Mouse (Mus musculus) hindbrain, embryonic 16.5 days (tissue): ENCODE data around the gene Gjc3. TPM values are rescaled to one million over a fixed set of nuclear protein-coding genes. Genes with fewer than 3 reads are reported as not detected.

Source experiments
- ATAC-seq: fragments of 200-750 bp; cut with Nextera tagmentation; 2 replicates; pipeline ENCODE4 v1.8.0; 2017; ENCODE audit warnings: moderate TSS enrichment, moderate library complexity
- H3K27ac ChIP-seq: fragments of 300-500 bp; sonication (generic); 2 replicates; pipeline ENCODE4 v1.5.1; 2014; ENCODE audit warnings: low read depth, mild to moderate bottlenecking, control low read depth, low read length, moderate library complexity
- H3K27me3 ChIP-seq: fragments of 300-500 bp; sonication (generic); replicated peaks from 2 replicates; pipeline ENCODE4 v1.6.1; 2014; ENCODE audit warnings: low read length; ENCODE audit not compliant: control insufficient read depth, insufficient read depth
- H3K36me3 ChIP-seq: fragments of 300-500 bp; sonication (generic); 2 replicates; pipeline ENCODE4 v1.6.1; 2014; ENCODE audit warnings: mild to moderate bottlenecking, low read length, moderate library complexity, mixed read lengths; ENCODE audit not compliant: control insufficient read depth, insufficient read depth
- H3K4me1 ChIP-seq: fragments of 300-500 bp; sonication (generic); 2 replicates; pipeline ENCODE4 v1.6.1; 2014; ENCODE audit warnings: low read depth, low read length; ENCODE audit not compliant: control insufficient read depth, insufficient read depth
- H3K4me2 ChIP-seq: fragments of 300-500 bp; sonication (generic); 2 replicates; pipeline ENCODE4 v1.6.1; 2014; ENCODE audit warnings: mild to moderate bottlenecking, low read length, control low read depth, moderate library complexity
- H3K4me3 ChIP-seq: fragments of 300-500 bp; sonication (generic); 2 replicates; pipeline ENCODE4 v1.5.1; 2014; ENCODE audit warnings: mild to moderate bottlenecking, low read length, control low read depth, moderate library complexity
- H3K9ac ChIP-seq: fragments of 300-500 bp; sonication (generic); 2 replicates; pipeline ENCODE4 v1.6.1; 2014; ENCODE audit warnings: low read depth, mild to moderate bottlenecking, control low read depth, low read length, moderate library complexity
- H3K9me3 ChIP-seq: fragments of 300-500 bp; sonication (generic); 2 replicates; pipeline ENCODE4 v1.6.1; 2014; ENCODE audit warnings: mild to moderate bottlenecking, low read length, moderate library complexity; ENCODE audit not compliant: control insufficient read depth
- WGBS: fragments of 180-500 bp; shearing (Covaris S2); extraction: QIAGEN DNeasy Blood & Tissue Kit; methylation state at CpG from one replicate; pipeline ENCODE4 v1.1.7; 2014; 5-methylcytosine and 5-hydroxymethylcytosine counted together
- polyA plus RNA-seq: library from polyadenylated mRNA; unstranded; fragments of >200 nt; fragmentation: Nextera tagmentation; extraction: Ambion mirVana; gene quantifications from 2 replicates; pipeline ENCODE4 v1.2.1, GENCODE M21; 2015

Gene Gjc3
- polyA plus RNA-seq, 1 experiment from 2014 or later = 1.9 TPM

DNA sequence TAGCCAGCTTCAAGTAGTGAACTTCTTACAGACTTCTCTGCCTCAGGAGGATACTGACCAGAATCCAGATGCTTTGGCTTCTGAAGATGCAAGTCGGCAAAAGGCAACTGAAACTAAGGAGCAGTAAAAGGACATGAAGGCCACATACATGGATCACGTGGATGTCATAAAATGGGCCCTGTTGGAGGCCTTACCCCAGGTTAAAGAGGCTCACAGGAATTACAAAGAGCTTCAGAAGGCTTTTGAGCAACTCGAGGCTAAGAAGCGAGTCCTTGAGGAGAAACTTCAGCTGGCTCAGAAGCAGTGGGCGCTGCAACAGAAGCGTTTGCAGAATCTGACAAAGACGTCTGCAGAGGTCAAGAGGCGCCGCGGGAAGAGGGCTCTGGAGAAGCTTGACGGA, 34.5 kb downstream of the Gjc3 start:
- Histone ChIP-seq H3K36me3 (no peaks in the 10 kb centered on the region), H3K27me3 (no peaks in the 10 kb centered on the region), H3K4me3 (no peak overlapping the region), H3K27ac (no peak overlapping the region), H3K4me1 (no peaks in the 10 kb centered on the region), H3K9me3 (no peaks in the 10 kb centered on the region), H3K9ac (no peak overlapping the region), H3K4me2 (no peak overlapping the region)
- 79% methylated on average over 11 of the region's 11 CpGs for WGBS
- no peak for ATAC-seq

DNA sequence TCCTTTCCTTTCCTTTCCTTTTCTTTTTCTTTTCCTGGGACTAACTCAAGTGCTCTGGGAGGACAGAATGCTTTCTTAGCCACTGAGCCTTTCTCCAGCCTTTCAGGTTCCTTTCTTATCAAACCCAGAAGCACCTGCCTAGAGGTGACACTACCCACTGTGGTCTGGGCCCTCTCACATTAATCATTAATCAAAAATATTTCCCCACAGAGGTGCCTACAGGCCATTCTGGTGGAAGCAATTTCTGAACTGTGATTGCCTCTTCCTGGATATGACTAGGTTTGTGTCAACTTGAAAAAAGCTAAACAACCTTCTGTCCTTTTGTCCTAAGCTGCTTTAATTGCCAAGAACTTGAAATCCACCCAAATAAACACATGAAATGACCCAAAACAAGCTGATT, 40.7 kb downstream of the Gjc3 start:
- Histone ChIP-seq H3K27me3 (no peaks in the 10 kb centered on the region), H3K27ac (no peak overlapping the region), H3K36me3 (no peaks in the 10 kb centered on the region), H3K4me3 (no peak overlapping the region), H3K9me3 (no peaks in the 10 kb centered on the region), H3K4me1 (no peaks in the 10 kb centered on the region), H3K4me2 (no peak overlapping the region), H3K9ac (no peak overlapping the region)
- ATAC-seq = no peak

DNA sequence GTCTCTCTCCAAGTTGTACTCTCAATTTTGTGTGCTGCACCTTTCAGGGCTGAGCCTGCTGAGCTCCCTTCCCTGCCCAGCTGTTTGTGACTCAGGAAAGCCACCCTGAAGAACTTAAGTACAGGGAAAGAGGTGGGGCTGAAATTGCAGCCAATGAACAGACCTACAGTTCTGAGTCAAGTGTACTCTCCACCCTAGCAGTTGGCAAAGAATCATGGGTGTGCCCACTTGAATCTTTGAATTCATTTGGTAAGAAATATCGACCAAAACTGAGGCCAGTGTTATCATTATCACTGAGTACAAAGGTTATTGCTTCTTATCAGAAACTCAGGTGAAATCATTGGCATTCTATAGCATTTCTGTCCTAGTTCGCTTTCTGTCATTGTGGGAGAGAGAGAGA, 41.4 kb downstream of the Gjc3 start, which contains the start of gene Cyp3a13:
Gene Cyp3a13 (minus strand): TSS at position 88 of the 400 bp plus-strand sequence.
- H3K9ac ChIP-seq = no peak within 1 kb of the TSS
- ATAC-seq = no peak
- no peak within 1 kb of the TSS for H3K4me2 ChIP-seq
- H3K4me1 ChIP-seq = no peaks in the 10 kb centered on the region
- no peaks in the 10 kb centered on the region for H3K27me3 ChIP-seq
- H3K36me3 ChIP-seq = no peaks in the 10 kb centered on the region
- 68% methylated on average over 2 of the region's 2 CpGs for WGBS
- H3K4me3 ChIP-seq = no peak within 1 kb of the TSS
- no peaks in the 10 kb centered on the region for H3K9me3 ChIP-seq
- no peak within 1 kb of the TSS for H3K27ac ChIP-seq

DNA sequence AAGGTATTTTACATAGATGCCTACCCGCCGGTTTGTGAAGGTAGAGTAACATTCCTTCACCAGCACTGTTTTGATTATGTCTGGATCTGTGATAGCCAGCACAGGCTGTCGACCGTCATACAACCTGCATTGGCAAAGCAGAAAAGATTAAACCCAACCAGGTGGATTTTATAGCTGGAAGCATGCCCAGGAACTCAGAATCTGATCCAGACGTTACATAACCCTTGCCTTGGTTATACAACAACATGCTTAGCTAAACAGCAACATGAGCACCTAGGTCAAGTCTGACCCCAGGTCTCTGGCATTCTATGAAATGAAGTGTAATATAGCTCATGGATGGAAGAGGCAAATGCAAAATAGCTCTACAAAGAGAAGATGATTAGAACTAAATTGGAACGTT, 47.3 kb downstream of the Gjc3 start:
- Histone ChIP-seq H3K4me1 (no peaks in the 10 kb centered on the region), H3K4me3 (no peak overlapping the region), H3K27me3 (no peaks in the 10 kb centered on the region), H3K27ac (no peak overlapping the region), H3K36me3 (no peaks in the 10 kb centered on the region), H3K9ac (no peak overlapping the region), H3K4me2 (no peak overlapping the region), H3K9me3 (no peaks in the 10 kb centered on the region)
- WGBS = 80% methylated on average over 6 of the region's 6 CpGs
- no peak for ATAC-seq

DNA sequence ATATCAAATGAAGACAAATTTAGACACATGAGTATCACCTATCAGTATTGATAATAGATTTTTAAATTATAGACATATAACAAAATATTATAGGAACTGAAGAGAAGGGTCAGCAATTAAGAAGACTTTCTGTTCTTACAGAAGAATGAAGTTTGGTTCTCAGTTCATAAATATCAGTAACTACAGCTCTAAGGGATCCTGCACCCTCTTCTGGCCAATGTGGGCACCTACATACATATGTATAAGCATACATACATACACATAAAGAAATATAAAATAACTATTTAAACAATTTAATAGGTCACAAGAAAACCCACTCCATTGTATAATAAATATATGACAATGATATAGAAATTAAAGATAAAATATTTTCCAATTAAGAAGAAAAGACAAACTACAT, 48.4 kb downstream of the Gjc3 start:
- Histone ChIP-seq H3K9me3 (no peaks in the 10 kb centered on the region), H3K4me2 (no peak overlapping the region), H3K27ac (no peak overlapping the region), H3K4me3 (no peak overlapping the region), H3K9ac (no peak overlapping the region), H3K27me3 (no peaks in the 10 kb centered on the region), H3K36me3 (no peaks in the 10 kb centered on the region), H3K4me1 (no peaks in the 10 kb centered on the region)
- no peak for ATAC-seq

DNA sequence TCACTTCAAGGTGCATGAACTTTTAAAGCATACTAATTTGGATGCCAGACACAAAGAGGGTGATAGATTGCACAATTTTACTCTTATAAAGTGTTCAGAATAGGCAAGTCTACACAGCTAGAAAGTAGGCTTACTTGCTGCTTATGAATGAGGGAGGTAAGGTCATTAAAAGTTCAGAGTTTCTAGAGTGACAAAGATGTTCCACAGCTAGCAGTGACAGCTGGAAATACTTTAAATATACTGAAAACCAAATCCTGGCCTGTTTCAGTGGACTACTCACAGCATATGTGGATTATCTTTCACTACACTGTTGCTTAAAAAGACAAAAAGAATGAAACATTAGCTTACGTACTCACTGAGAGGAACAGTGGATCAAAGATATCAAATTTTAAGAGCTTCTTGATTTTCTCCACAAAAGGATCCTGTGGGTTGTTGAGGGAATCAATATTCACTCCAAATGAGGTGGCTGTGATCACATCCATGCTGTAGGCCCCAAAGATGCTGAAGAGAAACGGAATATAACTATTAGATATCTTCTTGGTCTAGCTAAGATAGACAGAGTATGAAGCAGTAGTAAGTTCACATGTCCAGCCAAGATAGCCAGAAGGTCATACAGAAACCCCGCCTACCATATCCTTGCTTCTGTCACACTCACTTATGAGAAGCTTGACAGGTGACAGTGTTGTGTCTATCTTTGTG, 53.2 kb downstream of the Gjc3 start:
- Histone ChIP-seq H3K9me3 (no peaks in the 10 kb centered on the region), H3K4me1 (no peaks in the 10 kb centered on the region), H3K4me3 (no peak overlapping the region), H3K4me2 (no peak overlapping the region), H3K27ac (no peak overlapping the region), H3K9ac (no peak overlapping the region), H3K36me3 (no peaks in the 10 kb centered on the region), H3K27me3 (no peaks in the 10 kb centered on the region)
- no peak for ATAC-seq
- 88% methylated on average over 3 of the region's 3 CpGs for WGBS

Other genes with a start within 250 kb of the Gjc3 start
- 44.0 and 50.2 TPM in 2 replicates for gene Nyap1, start 221.5 kb downstream of the Gjc3 start, polyA plus RNA-seq
- gene Tsc22d4, start 217.4 kb downstream of the Gjc3 start, polyA plus RNA-seq = 101 and 150 TPM in 2 replicates
- 34.9 and 41.8 TPM in 2 replicates for gene Ppp1r35, start 184.2 kb downstream of the Gjc3 start, polyA plus RNA-seq
- 11.1 and 12.2 TPM in 2 replicates for gene Mepce, start 175.4 kb downstream of the Gjc3 start, polyA plus RNA-seq
- gene Zcwpw1, start 175.3 kb downstream of the Gjc3 start, polyA plus RNA-seq = 11.2 and 13.5 TPM in 2 replicates
- gene Pilra, start 126.8 kb downstream of the Gjc3 start, polyA plus RNA-seq = 0.17 and 0.51 TPM in 2 replicates
- gene Pilrb1, start 105.0 kb downstream of the Gjc3 start, polyA plus RNA-seq = not detected in 2 replicates
- gene Pilrb2, start 91.3 kb downstream of the Gjc3 start, polyA plus RNA-seq = not detected in 2 replicates
- gene Cyp3a13, start 41.5 kb downstream of the Gjc3 start, polyA plus RNA-seq = not detected in 2 replicates
- not detected in 2 replicates for gene Azgp1, start 18.4 kb upstream of the Gjc3 start, polyA plus RNA-seq
- not detected in 2 replicates for gene Smok3a, start 58.2 kb upstream of the Gjc3 start, polyA plus RNA-seq
- gene Smok3b, start 58.3 kb upstream of the Gjc3 start, polyA plus RNA-seq = not detected in 2 replicates
- gene Smok3c, start 90.1 kb upstream of the Gjc3 start, polyA plus RNA-seq = not detected in 2 replicates
- 15.9 and 20.5 TPM in 2 replicates for gene Zkscan1, start 122.0 kb upstream of the Gjc3 start, polyA plus RNA-seq
- gene Zscan21, start 153.8 kb upstream of the Gjc3 start, polyA plus RNA-seq = 79.0 and 82.3 TPM in 2 replicates
- 22.7 and 22.9 TPM in 2 replicates for gene Zfp113, start 192.6 kb upstream of the Gjc3 start, polyA plus RNA-seq
- 319 and 340 TPM in 2 replicates for gene Cops6, start 198.0 kb upstream of the Gjc3 start, polyA plus RNA-seq
- gene Ap4m1, start 208.9 kb upstream of the Gjc3 start, polyA plus RNA-seq = 20.3 and 22.9 TPM in 2 replicates
- gene Mcm7, start 209.3 kb upstream of the Gjc3 start, polyA plus RNA-seq = 68.0 and 80.4 TPM in 2 replicates
- 64.7 and 75.2 TPM in 2 replicates for gene Taf6, start 224.4 kb upstream of the Gjc3 start, polyA plus RNA-seq
- 28.2 and 30.3 TPM in 2 replicates for gene Cnpy4, start 224.4 kb upstream of the Gjc3 start, polyA plus RNA-seq
- 12.8 and 14.5 TPM in 2 replicates for gene Mblac1, start 231.2 kb upstream of the Gjc3 start, polyA plus RNA-seq